Mouse (Mus musculus) midbrain, postnatal 0 days (tissue): Measurements from ENCODE around the gene Tbc1d2b. TPM values are rescaled to one million over a fixed set of nuclear protein-coding genes. Genes with fewer than 3 reads are reported as not detected.
A peak's percentile ranks its signal among the peaks of the same experiment; 100 is the strongest.

Source experiments
- ATAC-seq: fragments of 200-750 bp; cut with Nextera tagmentation; 2 replicates; pipeline ENCODE4 v1.8.0; 2017; ENCODE audit warnings: moderate number of reproducible peaks, mild to moderate bottlenecking, moderate TSS enrichment, moderate library complexity; ENCODE audit not compliant: low FRiP score
- DNase-seq: peaks from one replicate; pipeline ENCODE4 v3.0.0-alpha.2; 2015; ENCODE audit warnings: low spot score
- H3K27ac ChIP-seq: fragments of 300-500 bp; sonication (generic); 2 replicates; pipeline ENCODE4 v1.5.1; 2014; ENCODE audit warnings: low read depth, mild to moderate bottlenecking, low read length, mixed read lengths
- H3K27me3 ChIP-seq: fragments of 300-500 bp; sonication (generic); 2 replicates; pipeline ENCODE4 v1.6.1; 2014; ENCODE audit warnings: low read length, control low read depth, mixed read lengths; ENCODE audit not compliant: insufficient read depth
- H3K36me3 ChIP-seq: fragments of 300-500 bp; sonication (generic); 2 replicates; pipeline ENCODE4 v1.6.1; 2014; ENCODE audit warnings: low read length, control low read depth, mixed read lengths; ENCODE audit not compliant: insufficient read depth
- H3K4me1 ChIP-seq: fragments of 300-500 bp; sonication (generic); 2 replicates; pipeline ENCODE4 v1.6.1; 2014; ENCODE audit warnings: mild to moderate bottlenecking, control low read depth, antibody characterized with exemption, low read length, mixed read lengths; ENCODE audit not compliant: insufficient read depth
- H3K4me2 ChIP-seq: fragments of 300-500 bp; sonication (generic); 2 replicates; pipeline ENCODE4 v1.6.1; 2014; ENCODE audit warnings: low read depth, mild to moderate bottlenecking, low read length, mixed read lengths; ENCODE audit not compliant: poor library complexity, severe bottlenecking
- H3K4me3 ChIP-seq: fragments of 300-500 bp; sonication (generic); 2 replicates; pipeline ENCODE4 v1.5.1; 2014; ENCODE audit warnings: low read depth, mild to moderate bottlenecking, low read length, moderate library complexity
- H3K9ac ChIP-seq: fragments of 300-500 bp; sonication (generic); replicated peaks from 2 replicates; pipeline ENCODE4 v1.6.1; 2014; ENCODE audit warnings: mild to moderate bottlenecking, low read length, moderate library complexity, mixed read lengths; ENCODE audit not compliant: poor library complexity, severe bottlenecking
- H3K9me3 ChIP-seq: fragments of 300-500 bp; sonication (generic); 2 replicates; pipeline ENCODE4 v1.6.1; 2016; ENCODE audit warnings: low read length, control low read depth
- CTCF ChIP-seq: IDR thresholded peaks from 2 replicates; pipeline ENCODE4 v1.5.1; 2016; ENCODE audit warnings: antibody characterized with exemption, mild to moderate bottlenecking
- WGBS: fragments of 180-500 bp; shearing (Covaris S2); extraction: QIAGEN DNeasy Blood & Tissue Kit; methylation state at CpG from one replicate; pipeline ENCODE4 v1.1.7; 2014; 5-methylcytosine and 5-hydroxymethylcytosine counted together
- polyA plus RNA-seq: library from polyadenylated mRNA; unstranded; fragments of >200 nt; fragmentation: Nextera tagmentation; extraction: Ambion mirVana; gene quantifications from 2 replicates; pipeline ENCODE4 v1.2.1, GENCODE M21; 2015
- total RNA-seq: library from RNA; depleted of rRNA; stranded (reverse); fragments of >200 nt; gene quantifications from 2 replicates; pipeline ENCODE4 v1.2.3, GENCODE M21; 2014

The Tbc1d2b gene
- total and polyA plus RNA-seq, 2 experiments from 2014 or later = 3.7 to 21.6 TPM

GRCm38 (mm10) chr9:90257754-90258531 lies 12.7 kb downstream of the Tbc1d2b start:
- no peaks in the 10 kb centered on the region for H3K4me1 ChIP-seq
- 83% methylated on average over 13 of the region's 13 CpGs for WGBS
- H3K4me2 ChIP-seq = no peak overlapping the region
- H3K4me3 ChIP-seq = no peak overlapping the region
- TF ChIP-seq CTCF = no peak
- no peaks in the 10 kb centered on the region for H3K9me3 ChIP-seq
- H3K27me3 ChIP-seq = no peaks in the 10 kb centered on the region
- no peak for DNase-seq
- no peak overlapping the region for H3K9ac ChIP-seq
- H3K36me3 ChIP-seq = no peaks in the 10 kb centered on the region
- H3K27ac ChIP-seq = no peak overlapping the region
- no peak for ATAC-seq

- H3K9ac ChIP-seq = no peak overlapping the region
- no peaks in the 10 kb centered on the region for H3K36me3 ChIP-seq
- no peaks in the 10 kb centered on the region for H3K4me1 ChIP-seq
- 86% methylated on average over 7 of the region's 7 CpGs for WGBS
- no peak overlapping the region for H3K27ac ChIP-seq
- ATAC-seq (0 out of 2 replicates have a peak, but pooled peaks have one; percentile 4), DNase-seq (no peak)
- H3K27me3 ChIP-seq = no peaks in the 10 kb centered on the region
- no peaks in the 10 kb centered on the region for H3K9me3 ChIP-seq
- H3K4me2 ChIP-seq = no peak overlapping the region
- no peak overlapping the region for H3K4me3 ChIP-seq
- no peak for TF ChIP-seq CTCF
Observed at GRCm38 (mm10) chr9:90257220-90257619, 13.4 kb downstream of the Tbc1d2b start.

GRCm38 (mm10) chr9:90255844-90256405 lies 14.7 kb downstream of the Tbc1d2b start:
- WGBS = 33% methylated on average over 6 of the region's 6 CpGs
- Histone ChIP-seq H3K4me2 (no peak overlapping the region), H3K36me3 (no peaks in the 10 kb centered on the region), H3K9ac (no peak overlapping the region), H3K4me1 (no peaks in the 10 kb centered on the region), H3K27ac (no peak overlapping the region), H3K4me3 (no peak overlapping the region), H3K27me3 (no peaks in the 10 kb centered on the region), H3K9me3 (no peaks in the 10 kb centered on the region)
- no peak for TF ChIP-seq CTCF
- DNase-seq = peak; percentile 54
- no peak for ATAC-seq

GRCm38 (mm10) chr9:90253181-90253580 lies 17.4 kb downstream of the Tbc1d2b start:
- H3K9ac ChIP-seq = no peak overlapping the region
- H3K27me3 ChIP-seq = no peaks in the 10 kb centered on the region
- no peak overlapping the region for H3K4me2 ChIP-seq
- H3K4me1 ChIP-seq = no peaks in the 10 kb centered on the region
- DNase-seq (no peak), ATAC-seq (no peak)
- H3K27ac ChIP-seq = no peak overlapping the region
- no peaks in the 10 kb centered on the region for H3K36me3 ChIP-seq
- H3K9me3 ChIP-seq = no peaks in the 10 kb centered on the region
- no peak overlapping the region for H3K4me3 ChIP-seq
- 93% methylated on average over 2 of the region's 2 CpGs for WGBS
- TF ChIP-seq CTCF = no peak

GRCm38 (mm10) chr9:90250964-90251750 lies 19.4 kb downstream of the Tbc1d2b start:
- H3K27ac ChIP-seq = no peak overlapping the region
- ATAC-seq = no peak
- H3K27me3 ChIP-seq = no peaks in the 10 kb centered on the region
- H3K4me3 ChIP-seq = no peak overlapping the region
- H3K4me1 ChIP-seq = no peaks in the 10 kb centered on the region
- WGBS = 92% methylated on average over 13 of the region's 13 CpGs
- no peak for DNase-seq
- no peak for TF ChIP-seq CTCF
- peaks cover 4% of the 10 kb centered on the region; the same call in 1 of the 2 replicates for H3K36me3 ChIP-seq
- no peak overlapping the region for H3K9ac ChIP-seq
- no peak overlapping the region for H3K4me2 ChIP-seq
- H3K9me3 ChIP-seq = no peaks in the 10 kb centered on the region
